Mouse (Mus musculus): ENCODE data around the gene Sprr2a3. TPM values are rescaled to one million over a fixed set of nuclear protein-coding genes. Genes with fewer than 3 reads are reported as not detected.

The Sprr2a3 gene
- 3.7 and 6.8 TPM in 2 replicates for polyA plus RNA-seq (2012; rRNA removed)

GRCm38 (mm10) chr3:92285101-92285500 lies at the start of gene Sprr2a3:
TSS of gene Sprr2a3 (plus strand) at chr3:92285417.

GRCm38 (mm10) chr3:92316320-92316719 lies 31.1 kb downstream of the Sprr2a3 start, which contains the start of gene Sprr2b:
TSS of gene Sprr2b (plus strand) at chr3:92316620.

GRCm38 (mm10) chr3:92338840-92339239 lies 53.6 kb downstream of the Sprr2a3 start, which contains the start of gene Sprr2d:
TSS of gene Sprr2d (plus strand) at chr3:92339140.

Other genes starting within 250 kb of the Sprr2a3 start
- gene Lor, start 202.3 kb upstream of the Sprr2a3 start, polyA plus RNA-seq (2012; rRNA removed), result 0.97 and 1.4 TPM in 2 replicates
- not detected in 2 replicates for gene Prr9, start 161.5 kb upstream of the Sprr2a3 start, polyA plus RNA-seq (2012; rRNA removed)
- gene Lelp1, start 142.7 kb upstream of the Sprr2a3 start, polyA plus RNA-seq (2012; rRNA removed), result not detected in 2 replicates
- 0.06 TPM in 1 of 2 replicates, not detected in the other for gene Sprr2a1, start 69.6 kb upstream of the Sprr2a3 start, polyA plus RNA-seq (2012; rRNA removed)
- gene Sprr2a2, start 69.5 kb upstream of the Sprr2a3 start, polyA plus RNA-seq (2012; rRNA removed), result 51.3 and 98.3 TPM in 2 replicates
- gene Sprr2b, start 31.2 kb downstream of the Sprr2a3 start, polyA plus RNA-seq (2012; rRNA removed), result 0.78 and 6.6 TPM in 2 replicates
- gene Sprr2d, start 53.7 kb downstream of the Sprr2a3 start, polyA plus RNA-seq (2012; rRNA removed), result 0.73 and 0.80 TPM in 2 replicates
- gene Sprr2e, start 66.7 kb downstream of the Sprr2a3 start, polyA plus RNA-seq (2012; rRNA removed), result 0.26 and 0.29 TPM in 2 replicates
- 72.6 and 147 TPM in 2 replicates for gene Sprr2f, start 79.8 kb downstream of the Sprr2a3 start, polyA plus RNA-seq (2012; rRNA removed)
- not detected in 2 replicates for gene Sprr2h, start 100.3 kb downstream of the Sprr2a3 start, polyA plus RNA-seq (2012; rRNA removed)
- not detected in 2 replicates for gene Sprr2i, start 122.6 kb downstream of the Sprr2a3 start, polyA plus RNA-seq (2012; rRNA removed)
- not detected in 2 replicates for gene Sprr2j-ps, start 132.7 kb downstream of the Sprr2a3 start, polyA plus RNA-seq (2012; rRNA removed)
- 7.6 and 8.8 TPM in 2 replicates for gene Gm9774, start 144.0 kb downstream of the Sprr2a3 start, polyA plus RNA-seq (2012; rRNA removed)
- not detected in 2 replicates for gene Sprr2k, start 147.2 kb downstream of the Sprr2a3 start, polyA plus RNA-seq (2012; rRNA removed)
- not detected in 2 replicates for gene Sprr1b, start 153.4 kb downstream of the Sprr2a3 start, polyA plus RNA-seq (2012; rRNA removed)
- 0.25 TPM in 1 of 2 replicates, not detected in the other for gene Sprr3, start 173.3 kb downstream of the Sprr2a3 start, polyA plus RNA-seq (2012; rRNA removed)
- gene Sprr1a, start 200.5 kb downstream of the Sprr2a3 start, polyA plus RNA-seq (2012; rRNA removed), result 1.1 and 13.1 TPM in 2 replicates
- gene Sprr4, start 215.1 kb downstream of the Sprr2a3 start, polyA plus RNA-seq (2012; rRNA removed), result not detected in 2 replicates
- not detected in 2 replicates for gene 2310046K23Rik, start 249.1 kb downstream of the Sprr2a3 start, polyA plus RNA-seq (2012; rRNA removed)

All from ovary, adult 2 months (tissue).